8 mouse cellular contexts compared by ENCODE assay signal in the genomic region with DNA sequence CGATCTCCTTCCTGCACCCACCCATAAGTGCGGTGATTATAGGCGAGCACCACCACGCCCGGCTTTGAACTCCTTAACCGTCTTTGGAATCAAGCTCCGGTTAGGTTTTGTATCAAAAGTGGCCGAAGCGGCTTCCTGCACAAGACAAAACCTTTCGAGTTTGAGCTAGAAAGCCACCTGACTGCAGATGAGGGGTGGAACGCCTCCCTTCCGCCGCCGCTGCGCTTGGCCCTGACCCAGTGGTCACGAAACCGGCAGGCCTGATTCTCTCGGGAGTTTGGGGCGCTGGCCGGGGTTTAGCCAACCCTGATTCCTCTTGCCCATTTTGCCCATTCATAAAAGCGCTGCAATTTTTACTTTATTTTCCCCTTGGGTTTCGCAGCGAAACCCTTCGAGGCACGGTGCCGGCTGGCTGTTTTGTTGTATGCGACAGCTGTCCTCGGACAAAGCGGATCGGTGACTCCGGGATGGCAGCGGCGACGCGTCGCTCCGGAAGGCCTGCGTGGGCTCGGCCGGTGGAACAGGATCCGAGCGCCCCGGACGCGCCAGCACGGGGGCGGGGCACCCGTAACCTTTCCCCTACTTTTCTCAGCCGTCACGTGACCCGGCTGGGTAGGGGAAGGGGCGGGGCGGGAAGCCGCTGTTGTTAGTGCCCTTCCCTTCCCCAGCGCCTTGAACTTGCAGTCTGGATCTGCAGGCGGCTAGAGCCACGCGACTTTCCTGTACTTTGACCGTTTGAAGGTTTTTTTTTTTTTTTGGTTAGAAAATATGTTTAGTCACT. TPM values are rescaled to one million over a fixed set of nuclear protein-coding genes. Genes with fewer than 3 reads are reported as not detected.
A peak's percentile ranks its signal among the peaks of the same experiment; 100 is the strongest.
DNase-seq lines count a peak whose midpoint lies in the region; ATAC-seq and TF ChIP-seq lines count a peak whose summit lies in the region.

No protein-coding gene starts in this region.

- peaks cover 35% of the 10 kb centered on the region for H3K4me1 ChIP-seq in embryonic facial prominence, embryonic 13.5 days
- peaks cover 37% of the 10 kb centered on the region for H3K4me1 ChIP-seq in liver, adult 2 months (ENCODE audit: control insufficient read depth, insufficient read depth, low read length)

- peak overlapping the region; percentile 98 for H3K4me2 ChIP-seq in embryonic facial prominence, embryonic 13.5 days

- under 1% methylated on average over 59 of the region's 59 CpGs for WGBS in embryonic facial prominence, embryonic 13.5 days
- under 1% methylated on average over 59 of the region's 59 CpGs for WGBS in liver, adult 2 months

- 0 out of 2 replicates have a peak, but pooled peaks have one; percentile 63 for TF ChIP-seq POLR2A in liver, adult 2 months (IDR thresholded peaks at IDR 0.05; ENCODE audit: extremely low read depth, insufficient read depth, low read length)

- no peak for TF ChIP-seq CTCF in liver, adult 2 months (IDR thresholded peaks at IDR 0.05; ENCODE audit: low read depth, low read length)

- peaks cover 32% of the 10 kb centered on the region for H3K27me3 ChIP-seq in embryonic facial prominence, embryonic 13.5 days
- no peaks in the 10 kb centered on the region for H3K27me3 ChIP-seq in liver, adult 2 months (ENCODE audit: control insufficient read depth, insufficient read depth, low read length)

- no peaks in the 10 kb centered on the region for H3K9me3 ChIP-seq in embryonic facial prominence, embryonic 13.5 days

- H3K27ac ChIP-seq in embryonic facial prominence, embryonic 13.5 days = peak overlapping the region; percentile 94
- peak overlapping the region; percentile 99 for H3K27ac ChIP-seq in liver, adult 2 months (replicated peaks; ENCODE audit: insufficient read depth, low read depth, low read length)

- ATAC-seq in embryonic facial prominence, embryonic 13.5 days (ENCODE audit: insufficient number of reproducible peaks, insufficient read depth, low FRiP score, low TSS enrichment, low read depth) = peak; percentile 61; the same call in 1 of the 2 replicates
- peak; percentile 38 for ATAC-seq in monocyte, adult 5-6 weeks (replicated peaks; ENCODE audit: insufficient number of reproducible peaks, low FRiP score, low TSS enrichment, poor library complexity, severe bottlenecking)

- H3K79me2 ChIP-seq in liver, adult 2 months (ENCODE audit: control insufficient read depth, insufficient read depth, low read length) = peaks cover 23% of the 10 kb centered on the region

- peak overlapping the region; percentile 72 for H3K9ac ChIP-seq in embryonic facial prominence, embryonic 13.5 days
- peak overlapping the region; percentile 86 for H3K9ac ChIP-seq in liver, adult 2 months (ENCODE audit: low read depth, low read length)

- no peaks in the 10 kb centered on the region for H3K36me3 ChIP-seq in embryonic facial prominence, embryonic 13.5 days
- H3K36me3 ChIP-seq in liver, adult 2 months (ENCODE audit: control insufficient read depth, insufficient read depth, low read length) = peaks cover 3% of the 10 kb centered on the region; the same call in 1 of the 2 replicates

- peak overlapping the region; percentile 61 for H3K4me3 ChIP-seq in embryonic facial prominence, embryonic 13.5 days
- peak overlapping the region; percentile 88 for H3K4me3 ChIP-seq in liver, adult 2 months (ENCODE audit: insufficient read depth, low read depth, low read length)

- peak; percentile 96 for DNase-seq in 416B (ENCODE audit: low read depth)
- peak; percentile 96 for DNase-seq in adrenal gland, postnatal 25 days
- peak; percentile 91 for DNase-seq in heart, adult 8-10 months (ENCODE audit: low spot score)
- DNase-seq in kidney, adult 9 months = peak; percentile 96
- DNase-seq in liver, adult 2 months (ENCODE audit: extremely low read depth, low read depth, low spot score) = peak; percentile 89
- peak; percentile 95 to 97 for DNase-seq in spleen, postnatal 4 days (ENCODE audit: low spot score in 2 of 2)

RNA-seq across cellular contexts. Expression of a gene that starts 3.0 kb away (rescaled TPM):
- 392 and 423 TPM in 2 replicates for total RNA-seq in adrenal gland, postnatal 25 days (2021)
- polyA plus RNA-seq in embryonic facial prominence, embryonic 13.5 days (2015; fragmentation: Nextera tagmentation; extraction: Ambion mirVana) = 14.4 and 16.7 TPM in 2 replicates
- 10 to 100 TPM; 46.3 to 65.6 (median 57.4) TPM for total RNA-seq in heart, adult 8-10 months (2022)
- 162 and 234 TPM in 2 replicates for total RNA-seq in liver, adult 2 months (2014; rRNA removed)
- 182 and 211 TPM in 2 replicates for polyA plus RNA-seq in liver, adult 2 months (2012; rRNA removed)
- 49.3 to 85.9 TPM (median 54.0 TPM) in 3 replicates for total RNA-seq in monocyte, adult 5-6 weeks (2017)

RNA-seq across cellular contexts. Expression of a gene that starts 42.3 kb away (rescaled TPM):
- 6.4 and 9.1 TPM in 2 replicates for total RNA-seq in adrenal gland, postnatal 25 days (2021)
- 12.7 and 12.9 TPM in 2 replicates for polyA plus RNA-seq in embryonic facial prominence, embryonic 13.5 days (2015; fragmentation: Nextera tagmentation; extraction: Ambion mirVana)
- total RNA-seq in heart, adult 8-10 months (2022) = 1 to 10 TPM; 2.6 to 3.3 (median 3.2) TPM
- total RNA-seq in liver, adult 2 months (2014; rRNA removed) = 1.7 and 1.8 TPM in 2 replicates
- 2.4 and 3.9 TPM in 2 replicates for polyA plus RNA-seq in liver, adult 2 months (2012; rRNA removed)
- total RNA-seq in monocyte, adult 5-6 weeks (2017) = 2.3 to 7.1 TPM (median 5.0 TPM) in 3 replicates

RNA-seq across cellular contexts. Expression of a gene that starts 42.4 kb away (rescaled TPM):
- total RNA-seq in adrenal gland, postnatal 25 days (2021) = 67.9 and 69.7 TPM in 2 replicates
- 128 and 140 TPM in 2 replicates for polyA plus RNA-seq in embryonic facial prominence, embryonic 13.5 days (2015; fragmentation: Nextera tagmentation; extraction: Ambion mirVana)
- 10 to 100 TPM; 83.4 to 88.5 (median 86.9) TPM for total RNA-seq in heart, adult 8-10 months (2022)
- 35.2 and 41.1 TPM in 2 replicates for total RNA-seq in liver, adult 2 months (2014; rRNA removed)
- polyA plus RNA-seq in liver, adult 2 months (2012; rRNA removed) = 45.2 and 46.8 TPM in 2 replicates
- total RNA-seq in monocyte, adult 5-6 weeks (2017) = 50.9 to 77.2 TPM (median 60.4 TPM) in 3 replicates

Comparison
In these comparisons a context has a peak if more than half of its experiments do, and no peak if none do; other contexts are left out.
1. Peak in every context shown above with its lines: DNase-seq, ATAC-seq, H3K4me3 ChIP-seq and H3K27ac ChIP-seq.